Mouse (Mus musculus): ENCODE results near the gene Rbms1.

GRCm38 (mm10) chr2:60796616-60796968, 166.4 kb downstream of the Rbms1 start:
- TF ChIP-seq POLR2A (IDR thresholded peaks at IDR 0.05; ENCODE audit: borderline replicate concordance, extremely low read depth, low read depth, low read length) (no peak), CTCF (IDR thresholded peaks at IDR 0.05; ENCODE audit: insufficient read depth, low read length) (no peak)
